Mouse (Mus musculus): ENCODE measurements at regions not wholly inside any gene's neighbourhood (a gene's known extent, or its start where the extent isn't known, plus 50 kb on each side); places are given as distances from the start of the nearest gene placed in this dataset.

- Histone ChIP-seq H3K27me3 (no peaks in the 10 kb centered on the region), H3K9ac (replicated peaks) (no peak overlapping the region), H3K36me3 (no peaks in the 10 kb centered on the region), H3K9me3 (no peaks in the 10 kb centered on the region), H3K4me3 (no peak overlapping the region), H3K4me2 (replicated peaks) (no peak overlapping the region), H3K4me1 (no peaks in the 10 kb centered on the region), H3K27ac (replicated peaks) (no peak overlapping the region)
- ATAC-seq (ENCODE audit: low FRiP score, low read depth) = no peak
Measured at GRCm38 (mm10) chr14:17102486-17102885, 283.5 kb upstream of the Rarb start.

GRCm38 (mm10) chr14:17090573-17090937, 271.6 kb upstream of the Rarb start:
- Histone ChIP-seq H3K27ac (replicated peaks) (no peak overlapping the region), H3K9ac (replicated peaks) (no peak overlapping the region), H3K4me2 (replicated peaks) (no peak overlapping the region), H3K36me3 (no peaks in the 10 kb centered on the region), H3K4me1 (no peaks in the 10 kb centered on the region; the same call in 1 of the 2 replicates), H3K9me3 (no peaks in the 10 kb centered on the region), H3K27me3 (no peaks in the 10 kb centered on the region), H3K4me3 (no peak overlapping the region)
- ATAC-seq (ENCODE audit: low FRiP score, low read depth) = no peak
- WGBS = 30% methylated on average over 4 of the region's 4 CpGs

GRCm38 (mm10) chr14:17089640-17090572, 270.9 kb upstream of the Rarb start:
- peak; percentile 41; the same call in 1 of the 2 replicates for ATAC-seq (ENCODE audit: low FRiP score, low read depth)
- Histone ChIP-seq H3K4me3 (no peak overlapping the region), H3K36me3 (no peaks in the 10 kb centered on the region), H3K9me3 (no peaks in the 10 kb centered on the region), H3K4me2 (replicated peaks) (no peak overlapping the region), H3K9ac (replicated peaks) (no peak overlapping the region), H3K27me3 (no peaks in the 10 kb centered on the region), H3K27ac (replicated peaks) (no peak overlapping the region), H3K4me1 (no peaks in the 10 kb centered on the region; the same call in 1 of the 2 replicates)
- 27% methylated on average over 3 of the region's 3 CpGs for WGBS

GRCm38 (mm10) chr14:17089089-17089634, 270.2 kb upstream of the Rarb start:
- H3K27me3 ChIP-seq = no peaks in the 10 kb centered on the region
- no peaks in the 10 kb centered on the region for H3K36me3 ChIP-seq
- ATAC-seq (ENCODE audit: low FRiP score, low read depth) = no peak
- no peak overlapping the region for H3K27ac ChIP-seq (replicated peaks)
- no peaks in the 10 kb centered on the region for H3K9me3 ChIP-seq
- H3K4me1 ChIP-seq = no peaks in the 10 kb centered on the region; the same call in 1 of the 2 replicates
- no peak overlapping the region for H3K4me3 ChIP-seq
- no peak overlapping the region for H3K9ac ChIP-seq (replicated peaks)
- H3K4me2 ChIP-seq (replicated peaks) = no peak overlapping the region

GRCm38 (mm10) chr14:17087828-17088227, 268.9 kb upstream of the Rarb start:
- 91% methylated on average over 1 of the region's 1 CpGs for WGBS
- Histone ChIP-seq H3K4me2 (replicated peaks) (no peak overlapping the region), H3K4me1 (no peaks in the 10 kb centered on the region; the same call in 1 of the 2 replicates), H3K27ac (replicated peaks) (no peak overlapping the region), H3K27me3 (no peaks in the 10 kb centered on the region), H3K4me3 (no peak overlapping the region), H3K36me3 (no peaks in the 10 kb centered on the region), H3K9ac (replicated peaks) (no peak overlapping the region), H3K9me3 (no peaks in the 10 kb centered on the region)
- ATAC-seq (ENCODE audit: low FRiP score, low read depth) = no peak

GRCm38 (mm10) chr14:17083907-17084306, 265.0 kb upstream of the Rarb start:
- 77% methylated on average over 2 of the region's 2 CpGs for WGBS
- H3K4me1 ChIP-seq = no peaks in the 10 kb centered on the region
- H3K4me3 ChIP-seq = no peak overlapping the region
- H3K27me3 ChIP-seq = no peaks in the 10 kb centered on the region
- no peak for ATAC-seq (ENCODE audit: low FRiP score, low read depth)
- H3K9me3 ChIP-seq = no peaks in the 10 kb centered on the region
- no peaks in the 10 kb centered on the region for H3K36me3 ChIP-seq
- no peak overlapping the region for H3K9ac ChIP-seq (replicated peaks)
- no peak overlapping the region for H3K27ac ChIP-seq (replicated peaks)
- H3K4me2 ChIP-seq (replicated peaks) = no peak overlapping the region

GRCm38 (mm10) chr14:17081904-17082303, 262.9 kb upstream of the Rarb start:
- Histone ChIP-seq H3K27me3 (no peaks in the 10 kb centered on the region), H3K9me3 (no peaks in the 10 kb centered on the region), H3K27ac (replicated peaks) (no peak overlapping the region), H3K4me1 (no peaks in the 10 kb centered on the region), H3K4me2 (replicated peaks) (no peak overlapping the region), H3K9ac (replicated peaks) (no peak overlapping the region), H3K36me3 (no peaks in the 10 kb centered on the region), H3K4me3 (no peak overlapping the region)
- ATAC-seq (ENCODE audit: low FRiP score, low read depth) = no peak
- WGBS = 41% methylated on average over 2 of the region's 2 CpGs

GRCm38 (mm10) chr14:17079513-17079912, 260.6 kb upstream of the Rarb start:
- Histone ChIP-seq H3K27me3 (no peaks in the 10 kb centered on the region), H3K4me3 (no peak overlapping the region), H3K9me3 (no peaks in the 10 kb centered on the region), H3K4me1 (no peaks in the 10 kb centered on the region), H3K36me3 (no peaks in the 10 kb centered on the region), H3K4me2 (replicated peaks) (no peak overlapping the region), H3K9ac (replicated peaks) (no peak overlapping the region), H3K27ac (replicated peaks) (no peak overlapping the region)
- WGBS = 80% methylated on average over 2 of the region's 2 CpGs
- ATAC-seq (ENCODE audit: low FRiP score, low read depth) = no peak

- H3K9ac ChIP-seq (replicated peaks) = no peak overlapping the region
- 73% methylated on average over 1 of the region's 1 CpGs for WGBS
- no peaks in the 10 kb centered on the region for H3K27me3 ChIP-seq
Measured at GRCm38 (mm10) chr14:17061358-17061757, 242.4 kb upstream of the Rarb start.

GRCm38 (mm10) chr14:17058438-17058837, 239.5 kb upstream of the Rarb start:
- Histone ChIP-seq H3K9me3 (no peaks in the 10 kb centered on the region), H3K27ac (replicated peaks) (no peak overlapping the region), H3K27me3 (no peaks in the 10 kb centered on the region), H3K4me2 (replicated peaks) (no peak overlapping the region), H3K4me3 (no peak overlapping the region), H3K36me3 (no peaks in the 10 kb centered on the region), H3K4me1 (no peaks in the 10 kb centered on the region), H3K9ac (replicated peaks) (no peak overlapping the region)
- no peak for ATAC-seq (ENCODE audit: low FRiP score, low read depth)
- 97% methylated on average over 1 of the region's 1 CpGs for WGBS

More at GRCm38 (mm10) chr14:17061358-17061757, 242.4 kb upstream of the Rarb start:
- Histone ChIP-seq H3K4me2 (replicated peaks) (no peak overlapping the region), H3K27ac (replicated peaks) (no peak overlapping the region), H3K4me3 (no peak overlapping the region), H3K4me1 (no peaks in the 10 kb centered on the region), H3K36me3 (no peaks in the 10 kb centered on the region), H3K9me3 (no peaks in the 10 kb centered on the region)
- no peak for ATAC-seq (ENCODE audit: low FRiP score, low read depth)

GRCm38 (mm10) chr14:17057355-17057754, 238.4 kb upstream of the Rarb start:
- no peak overlapping the region for H3K27ac ChIP-seq (replicated peaks)
- 90% methylated on average over 3 of the region's 3 CpGs for WGBS
- no peaks in the 10 kb centered on the region for H3K27me3 ChIP-seq
- H3K4me2 ChIP-seq (replicated peaks) = no peak overlapping the region
- no peaks in the 10 kb centered on the region for H3K4me1 ChIP-seq
- no peaks in the 10 kb centered on the region for H3K36me3 ChIP-seq
- no peak overlapping the region for H3K9ac ChIP-seq (replicated peaks)
- ATAC-seq (ENCODE audit: low FRiP score, low read depth) = no peak
- no peak overlapping the region for H3K4me3 ChIP-seq
- no peaks in the 10 kb centered on the region for H3K9me3 ChIP-seq

GRCm38 (mm10) chr14:17055741-17056140, 236.8 kb upstream of the Rarb start:
- 70% methylated on average over 1 of the region's 1 CpGs for WGBS
- H3K9ac ChIP-seq (replicated peaks) = no peak overlapping the region
- no peak for ATAC-seq (ENCODE audit: low FRiP score, low read depth)
- H3K36me3 ChIP-seq = no peaks in the 10 kb centered on the region
- H3K4me1 ChIP-seq = no peaks in the 10 kb centered on the region
- H3K4me2 ChIP-seq (replicated peaks) = no peak overlapping the region
- no peak overlapping the region for H3K27ac ChIP-seq (replicated peaks)
- no peak overlapping the region for H3K4me3 ChIP-seq
- no peaks in the 10 kb centered on the region for H3K9me3 ChIP-seq
- H3K27me3 ChIP-seq = no peaks in the 10 kb centered on the region
